In the genomic region with DNA sequence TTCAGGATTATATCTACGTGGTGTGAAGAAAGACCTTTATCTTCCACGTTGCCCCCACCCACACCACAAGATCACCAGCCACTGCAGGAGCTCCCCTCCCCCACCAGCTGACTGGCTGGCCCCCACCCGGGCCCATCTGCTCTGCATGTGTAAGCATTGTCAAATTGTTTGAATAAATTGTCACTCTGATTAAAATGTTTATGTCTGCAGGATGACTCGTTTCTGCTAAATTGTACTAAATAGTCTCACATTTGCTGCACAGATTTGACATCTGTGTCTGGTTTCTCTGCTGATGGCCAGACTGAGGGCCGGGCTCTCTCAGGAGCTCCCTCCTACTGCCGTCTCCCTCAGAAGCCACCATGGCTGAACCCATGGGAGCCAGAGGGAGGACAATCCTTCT, we compare ENCODE assay signal across 24 mouse cellular contexts.
A peak's percentile ranks its signal among the peaks of the same experiment; 100 is the strongest.
DNase-seq lines count a peak whose midpoint lies in the region; ATAC-seq and TF ChIP-seq lines count a peak whose summit lies in the region.
"Had no signal": no experiment of that assay in that cellular context is flagged by ENCODE, and none has a peak within 500 bp of the region (broad histone marks: within the 10 kb centered on the region; RNA-seq: fewer than 3 reads in every experiment).

No protein-coding gene starts in this region.

- H3K36me3 ChIP-seq in embryonic facial prominence, embryonic 11.5 days (replicated peaks; ENCODE audit: control insufficient read depth, insufficient read depth, low read depth, low read length) = no peaks in the 10 kb centered on the region
- no peaks in the 10 kb centered on the region for H3K36me3 ChIP-seq in embryonic facial prominence, embryonic 10.5 days (replicated peaks)
- H3K36me3 ChIP-seq in liver, embryonic 11.5 days (ENCODE audit: control insufficient read depth, insufficient read depth, low read length) = no peaks in the 10 kb centered on the region
- H3K36me3 ChIP-seq in liver, postnatal 0 days (replicated peaks; ENCODE audit: insufficient read depth, low read length) = no peaks in the 10 kb centered on the region
- no peaks in the 10 kb centered on the region for H3K36me3 ChIP-seq in stomach, embryonic 14.5 days (ENCODE audit: control insufficient read depth, insufficient read depth, low read length)
- H3K36me3 ChIP-seq in stomach, postnatal 0 days (ENCODE audit: control insufficient read depth, insufficient read depth, low read length) = no peaks in the 10 kb centered on the region
- H3K36me3 ChIP-seq: limb, embryonic 15.5 days; liver, embryonic 15.5 days; midbrain, embryonic 10.5 days had no signal

- DNase-seq in embryonic facial prominence, embryonic 11.5 days (ENCODE audit: low spot score) = peak; percentile 26
- DNase-seq in embryonic facial prominence, embryonic 10.5 days (ENCODE audit: low spot score) = no peak
- peak; percentile 31 for DNase-seq in liver, embryonic 11.5 days (ENCODE audit: low spot score)
- DNase-seq in liver, postnatal 0 days = no peak
- no peak for DNase-seq in stomach, postnatal 0 days (ENCODE audit: low spot score)
- no peak for DNase-seq in adrenal gland, adult (ENCODE audit: inconsistent age in 2 of 2, low spot score in 1 of 2)
- DNase-seq in layer of hippocampus, postnatal 25 days (ENCODE audit: extremely low spot score in 1 of 2, low spot score in 1 of 2) = no peak
- DNase-seq: adrenal gland, postnatal 25 days; cerebellum, adult 9-11 months; gastrocnemius, adult 2 months; heart, postnatal 36 days; kidney, adult 11 months; kidney, postnatal 10 days; left cerebral cortex, postnatal 4 days; right cerebral cortex, adult 18-20 months; right cerebral cortex, postnatal 4 days had no signal

- ATAC-seq in embryonic facial prominence, embryonic 11.5 days (replicated peaks; ENCODE audit: insufficient number of reproducible peaks, low FRiP score, low TSS enrichment, low read depth) = no peak
- ATAC-seq in liver, embryonic 11.5 days (replicated peaks; ENCODE audit: low FRiP score) = no peak
- no peak for ATAC-seq in liver, postnatal 0 days
- ATAC-seq in stomach, embryonic 14.5 days (ENCODE audit: insufficient number of reproducible peaks, insufficient read depth, low FRiP score, low read depth) = peak; percentile 68; the same call in 1 of the 2 replicates
- ATAC-seq in stomach, postnatal 0 days (ENCODE audit: low FRiP score, low TSS enrichment) = no peak; the same call in 1 of the 2 replicates
- ATAC-seq: midbrain, embryonic 16.5 days had no signal

- H3K27me3 ChIP-seq in embryonic facial prominence, embryonic 11.5 days (ENCODE audit: control insufficient read depth, insufficient read depth, low read length) = no peaks in the 10 kb centered on the region
- no peaks in the 10 kb centered on the region for H3K27me3 ChIP-seq in embryonic facial prominence, embryonic 10.5 days (replicated peaks; ENCODE audit: low read depth, poor library complexity, severe bottlenecking)
- H3K27me3 ChIP-seq in liver, embryonic 11.5 days (replicated peaks; ENCODE audit: control insufficient read depth, insufficient read depth, low read length) = no peaks in the 10 kb centered on the region
- H3K27me3 ChIP-seq in liver, postnatal 0 days (ENCODE audit: insufficient read depth, low read length) = no peaks in the 10 kb centered on the region
- no peaks in the 10 kb centered on the region for H3K27me3 ChIP-seq in stomach, embryonic 14.5 days (ENCODE audit: control insufficient read depth, insufficient read depth, low read length)
- H3K27me3 ChIP-seq in stomach, postnatal 0 days (ENCODE audit: control insufficient read depth, insufficient read depth, low read length) = no peaks in the 10 kb centered on the region
- H3K27me3 ChIP-seq: limb, embryonic 15.5 days; liver, embryonic 15.5 days had no signal

- no peak overlapping the region for H3K4me3 ChIP-seq in embryonic facial prominence, embryonic 11.5 days (ENCODE audit: low read depth, low read length)
- no peak overlapping the region for H3K4me3 ChIP-seq in embryonic facial prominence, embryonic 10.5 days
- no peak overlapping the region for H3K4me3 ChIP-seq in liver, embryonic 11.5 days (ENCODE audit: low read depth, low read length)
- H3K4me3 ChIP-seq in liver, postnatal 0 days (ENCODE audit: low read depth, low read length) = no peak overlapping the region
- no peak overlapping the region for H3K4me3 ChIP-seq in stomach, embryonic 14.5 days (ENCODE audit: low read depth, low read length)
- no peak overlapping the region for H3K4me3 ChIP-seq in stomach, postnatal 0 days (ENCODE audit: low read depth, low read length)
- H3K4me3 ChIP-seq: erythroblast, embryonic 14.5 days; gastrocnemius, adult 2 months; limb, embryonic 15.5 days; liver, embryonic 15.5 days; midbrain, embryonic 10.5 days; myocyte had no signal

- no peaks in the 10 kb centered on the region for H3K4me1 ChIP-seq in embryonic facial prominence, embryonic 11.5 days (ENCODE audit: control insufficient read depth, insufficient read depth, low read length)
- peaks cover 11% of the 10 kb centered on the region for H3K4me1 ChIP-seq in embryonic facial prominence, embryonic 10.5 days
- H3K4me1 ChIP-seq in liver, embryonic 11.5 days (replicated peaks; ENCODE audit: control insufficient read depth, insufficient read depth, low read length) = 0 out of 2 replicates have a peak, but pooled peaks cover 5% of the 10 kb centered on the region
- no peaks in the 10 kb centered on the region for H3K4me1 ChIP-seq in liver, postnatal 0 days (ENCODE audit: insufficient read depth)
- peaks cover 5% of the 10 kb centered on the region for H3K4me1 ChIP-seq in stomach, embryonic 14.5 days (ENCODE audit: control insufficient read depth, insufficient read depth, low read length)
- H3K4me1 ChIP-seq in stomach, postnatal 0 days (replicated peaks; ENCODE audit: control insufficient read depth, insufficient read depth) = no peaks in the 10 kb centered on the region
- H3K4me1 ChIP-seq: liver, embryonic 15.5 days; midbrain, embryonic 10.5 days had no signal

- TF ChIP-seq CTCF in liver, postnatal 0 days (IDR thresholded peaks at IDR 0.05; ENCODE audit: low read depth) = no peak
- TF ChIP-seq CTCF in stomach, postnatal 0 days (IDR thresholded peaks at IDR 0.05; ENCODE audit: low read depth) = no peak

- 42% methylated on average over 6 of the region's 6 CpGs for WGBS in embryonic facial prominence, embryonic 11.5 days
- WGBS in embryonic facial prominence, embryonic 10.5 days = 55% methylated on average over 6 of the region's 6 CpGs
- WGBS in liver, embryonic 11.5 days = 43% methylated on average over 6 of the region's 6 CpGs
- 50% methylated on average over 6 of the region's 6 CpGs for WGBS in liver, postnatal 0 days (ENCODE audit: insufficient replicate concordance)
- WGBS in stomach, embryonic 14.5 days = 13% methylated on average over 6 of the region's 6 CpGs
- WGBS in stomach, postnatal 0 days = 15% methylated on average over 6 of the region's 6 CpGs

- H3K9me3 ChIP-seq in embryonic facial prominence, embryonic 11.5 days (replicated peaks; ENCODE audit: control insufficient read depth, low read length) = no peaks in the 10 kb centered on the region
- H3K9me3 ChIP-seq in embryonic facial prominence, embryonic 10.5 days = no peaks in the 10 kb centered on the region
- 0 out of 2 replicates have a peak, but pooled peaks cover 3% of the 10 kb centered on the region for H3K9me3 ChIP-seq in liver, embryonic 11.5 days (ENCODE audit: control insufficient read depth, low read length)
- peaks cover 2% of the 10 kb centered on the region; the same call in 1 of the 2 replicates for H3K9me3 ChIP-seq in liver, postnatal 0 days (ENCODE audit: low read length)
- peaks cover 5% of the 10 kb centered on the region; the same call in 1 of the 2 replicates for H3K9me3 ChIP-seq in stomach, embryonic 14.5 days (ENCODE audit: control insufficient read depth, low read depth, low read length)
- no peaks in the 10 kb centered on the region for H3K9me3 ChIP-seq in stomach, postnatal 0 days (ENCODE audit: control insufficient read depth, low read length)
- H3K9me3 ChIP-seq: limb, embryonic 15.5 days; liver, embryonic 15.5 days had no signal

- TF ChIP-seq EP300 in liver, postnatal 0 days (IDR thresholded peaks at IDR 0.05; ENCODE audit: low read depth) = no peak
- no peak for TF ChIP-seq EP300 in stomach, postnatal 0 days (optimal IDR thresholded peaks at IDR 0.05)

- H3K27ac ChIP-seq in embryonic facial prominence, embryonic 11.5 days (replicated peaks; ENCODE audit: low read depth, low read length) = no peak overlapping the region
- no peak overlapping the region for H3K27ac ChIP-seq in embryonic facial prominence, embryonic 10.5 days (replicated peaks)
- H3K27ac ChIP-seq in liver, embryonic 11.5 days (ENCODE audit: low read depth, low read length) = no peak overlapping the region
- no peak overlapping the region for H3K27ac ChIP-seq in liver, postnatal 0 days (ENCODE audit: low read depth)
- H3K27ac ChIP-seq in stomach, embryonic 14.5 days (ENCODE audit: low read length) = peak overlapping the region; percentile 55; the same call in 1 of the 2 replicates
- H3K27ac ChIP-seq in stomach, postnatal 0 days (replicated peaks) = no peak overlapping the region
- H3K27ac ChIP-seq: gastrocnemius, adult 2 months; hindbrain, embryonic 14.5 days; limb, embryonic 15.5 days; liver, embryonic 15.5 days; midbrain, embryonic 10.5 days had no signal

- H3K9ac ChIP-seq in embryonic facial prominence, embryonic 11.5 days (replicated peaks; ENCODE audit: low read length) = no peak overlapping the region
- no peak overlapping the region for H3K9ac ChIP-seq in liver, embryonic 11.5 days (ENCODE audit: low read depth, low read length)
- H3K9ac ChIP-seq in liver, postnatal 0 days (replicated peaks) = no peak overlapping the region
- no peak overlapping the region for H3K9ac ChIP-seq in stomach, embryonic 14.5 days (replicated peaks; ENCODE audit: low read depth, low read length)
- H3K9ac ChIP-seq in stomach, postnatal 0 days (ENCODE audit: low read length) = no peak overlapping the region
- H3K9ac ChIP-seq: hindbrain, embryonic 14.5 days; limb, embryonic 15.5 days; liver, embryonic 15.5 days had no signal

- H3K4me2 ChIP-seq in embryonic facial prominence, embryonic 11.5 days (ENCODE audit: low read depth, low read length) = no peak overlapping the region
- no peak overlapping the region for H3K4me2 ChIP-seq in liver, embryonic 11.5 days
- H3K4me2 ChIP-seq in liver, postnatal 0 days (ENCODE audit: low read depth, low read length) = no peak overlapping the region
- no peak overlapping the region for H3K4me2 ChIP-seq in stomach, embryonic 14.5 days (replicated peaks; ENCODE audit: low read depth, low read length)
- H3K4me2 ChIP-seq in stomach, postnatal 0 days (replicated peaks; ENCODE audit: low read depth) = no peak overlapping the region
- H3K4me2 ChIP-seq: hindbrain, embryonic 14.5 days; limb, embryonic 15.5 days; liver, embryonic 15.5 days had no signal

Comparison
In these comparisons a context has a peak if more than half of its experiments do, and no peak if none do; other contexts are left out.
1. DNase-seq: peak in embryonic facial prominence, embryonic 11.5 days (single experiment) and liver, embryonic 11.5 days (single experiment); none in embryonic facial prominence, embryonic 10.5 days (single experiment), liver, postnatal 0 days (single experiment), stomach, postnatal 0 days (single experiment), adrenal gland, adult (0 of 2) and layer of hippocampus, postnatal 25 days (0 of 2).